Mouse (Mus musculus) limb, embryonic 14.5 days (tissue): ENCODE results near the gene Tpsab1. TPM values are rescaled to one million over a fixed set of nuclear protein-coding genes. Genes with fewer than 3 reads are reported as not detected.

Experiments
- ATAC-seq: fragments of 200-750 bp; cut with Nextera tagmentation; 2 replicates; pipeline ENCODE4 v1.8.0; 2017; ENCODE audit warnings: low read depth, moderate number of reproducible peaks, moderate TSS enrichment; ENCODE audit not compliant: low FRiP score
- DNase-seq: peaks from one replicate; pipeline ENCODE4 v3.0.0-alpha.2; 2015; ENCODE audit warnings: low spot score
- H3K27ac ChIP-seq: fragments of 300-500 bp; sonication (generic); replicated peaks from 2 replicates; pipeline ENCODE4 v1.5.1; 2014; ENCODE audit warnings: low read depth, mild to moderate bottlenecking, low read length, moderate library complexity, mixed read lengths
- H3K27me3 ChIP-seq: fragments of 300-500 bp; sonication (generic); 2 replicates; pipeline ENCODE4 v1.6.1; 2014; ENCODE audit warnings: low read length, mixed read lengths; ENCODE audit not compliant: control insufficient read depth, insufficient read depth
- H3K36me3 ChIP-seq: fragments of 300-500 bp; sonication (generic); 2 replicates; pipeline ENCODE4 v1.6.1; 2014; ENCODE audit warnings: mild to moderate bottlenecking, low read length, moderate library complexity, mixed read lengths; ENCODE audit not compliant: control insufficient read depth, insufficient read depth
- H3K4me1 ChIP-seq: fragments of 300-500 bp; sonication (generic); 2 replicates; pipeline ENCODE4 v1.6.1; 2014; ENCODE audit warnings: antibody characterized with exemption, low read length, mixed read lengths; ENCODE audit not compliant: control insufficient read depth, insufficient read depth
- H3K4me2 ChIP-seq: fragments of 300-500 bp; sonication (generic); replicated peaks from 2 replicates; pipeline ENCODE4 v1.6.1; 2014; ENCODE audit warnings: low read depth, mild to moderate bottlenecking, low read length, moderate library complexity; ENCODE audit not compliant: severe bottlenecking
- H3K4me3 ChIP-seq: fragments of 300-500 bp; sonication (generic); replicated peaks from 2 replicates; pipeline ENCODE4 v1.5.1; 2014; ENCODE audit warnings: low read length
- H3K9ac ChIP-seq: fragments of 300-500 bp; sonication (generic); 2 replicates; pipeline ENCODE4 v1.6.1; 2014; ENCODE audit warnings: mild to moderate bottlenecking, low read depth, low read length, moderate library complexity; ENCODE audit not compliant: severe bottlenecking
- H3K9me3 ChIP-seq: fragments of 300-500 bp; sonication (generic); 2 replicates; pipeline ENCODE4 v1.6.1; 2016; ENCODE audit warnings: low read length; ENCODE audit not compliant: control insufficient read depth
- POLR2A ChIP-seq: fragments of 200-500 bp; IDR thresholded peaks from 2 replicates; pipeline ENCODE4 v1.8.0; 2012; ENCODE audit warnings: inconsistent platforms, mild to moderate bottlenecking, moderate library complexity, borderline replicate concordance; ENCODE audit not compliant: insufficient read depth, insufficient read length; ENCODE audit errors: extremely low read depth
- WGBS: fragments of 180-500 bp; shearing (Covaris S2); extraction: QIAGEN DNeasy Blood & Tissue Kit; methylation state at CpG from one replicate; pipeline ENCODE4 v1.1.7; 2014; 5-methylcytosine and 5-hydroxymethylcytosine counted together
- polyA plus RNA-seq, 2 experiments: library from polyadenylated mRNA; depleted of rRNA in 1 of 2; stranded (reverse) in 1 of 2; unstranded in 1 of 2; fragments of >200 nt; fragmentation: Nextera tagmentation in 1 of 2; extraction: Ambion mirVana in 1 of 2; gene quantifications; 2 replicates each; pipeline versions ENCODE4 v1.2.1 to v1.2.3; 2012 to 2014

The Tpsab1 gene
- polyA plus RNA-seq, 2 experiments, result 2.1 to 2.2 TPM

DNA sequence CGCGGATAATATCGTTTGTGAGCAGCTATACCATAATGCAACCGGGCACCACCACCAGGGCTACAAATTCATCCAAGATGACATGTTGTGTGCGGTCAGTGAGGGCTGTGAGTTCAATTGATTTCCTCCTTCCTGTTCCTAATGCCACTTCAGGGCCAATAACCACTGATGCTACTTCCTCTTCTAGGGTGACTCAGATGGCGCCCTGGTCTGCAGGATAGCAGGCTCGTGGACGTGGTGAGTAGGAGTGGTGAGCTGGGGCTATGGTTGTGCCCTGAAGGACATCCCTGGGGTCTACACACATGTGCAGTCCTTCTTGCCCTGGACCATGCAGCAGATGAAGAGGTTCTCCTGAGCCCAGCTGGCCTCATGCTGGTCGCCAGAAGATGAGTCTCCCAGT, 13.0 kb downstream of the Tpsab1 start:
- H3K4me2 ChIP-seq, result no peak overlapping the region
- H3K4me1 ChIP-seq, result no peaks in the 10 kb centered on the region
- ATAC-seq, result no peak
- no peak overlapping the region for H3K4me3 ChIP-seq
- H3K27me3 ChIP-seq, result peaks cover 4% of the 10 kb centered on the region; the same call in 1 of the 2 replicates
- no peak for DNase-seq
- no peak overlapping the region for H3K9ac ChIP-seq
- no peak overlapping the region for H3K27ac ChIP-seq
- no peak for TF ChIP-seq POLR2A
- 65% methylated on average over 9 of the region's 9 CpGs for WGBS
- no peaks in the 10 kb centered on the region for H3K9me3 ChIP-seq
- H3K36me3 ChIP-seq, result no peaks in the 10 kb centered on the region

DNA sequence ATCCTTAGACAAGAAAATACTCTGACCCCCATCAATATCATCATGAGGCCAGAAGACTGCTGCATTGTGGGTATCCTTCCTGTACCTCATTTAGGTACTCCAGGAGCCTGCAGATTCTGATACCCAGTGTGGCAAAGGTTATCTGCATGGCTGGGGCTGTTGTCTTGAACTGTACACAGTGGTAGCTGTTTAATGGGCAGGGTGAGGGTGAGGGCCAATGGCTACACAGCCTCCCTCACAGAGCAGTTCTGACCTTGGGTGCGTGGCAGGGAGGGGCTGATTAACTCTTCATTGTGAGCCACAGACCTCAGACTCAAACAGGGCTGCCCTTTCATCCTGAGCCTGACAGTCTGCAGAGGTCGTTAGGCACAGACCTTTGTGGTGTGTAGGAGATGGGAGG, 22.4 kb downstream of the Tpsab1 start:
- TF ChIP-seq POLR2A, result no peak
- ATAC-seq (no peak), DNase-seq (no peak)
- no peaks in the 10 kb centered on the region for H3K9me3 ChIP-seq
- H3K36me3 ChIP-seq, result no peaks in the 10 kb centered on the region
- no peak overlapping the region for H3K4me2 ChIP-seq
- 10% methylated on average over 2 of the region's 2 CpGs for WGBS
- H3K9ac ChIP-seq, result no peak overlapping the region
- H3K4me3 ChIP-seq, result no peak overlapping the region
- no peaks in the 10 kb centered on the region for H3K4me1 ChIP-seq
- H3K27me3 ChIP-seq, result no peaks in the 10 kb centered on the region
- no peak overlapping the region for H3K27ac ChIP-seq

DNA sequence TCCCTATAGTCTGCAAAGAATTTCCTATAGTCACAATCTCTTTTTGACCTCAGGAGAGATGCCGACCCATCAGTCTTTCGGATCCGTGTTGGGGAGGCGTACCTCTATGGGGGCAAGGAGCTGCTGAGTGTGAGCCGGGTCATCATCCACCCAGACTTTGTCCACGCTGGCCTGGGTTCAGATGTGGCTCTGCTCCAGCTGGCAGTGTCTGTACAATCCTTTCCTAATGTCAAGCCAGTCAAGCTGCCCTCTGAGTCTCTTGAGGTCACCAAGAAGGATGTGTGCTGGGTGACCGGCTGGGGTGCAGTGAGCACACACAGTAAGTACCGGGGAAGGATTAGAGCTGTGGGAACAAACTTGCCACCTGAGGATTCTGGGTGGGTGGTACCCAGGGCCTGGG, 24.5 kb downstream of the Tpsab1 start:
- no peak overlapping the region for H3K9ac ChIP-seq
- TF ChIP-seq POLR2A, result no peak
- DNase-seq, result no peak
- no peaks in the 10 kb centered on the region for H3K27me3 ChIP-seq
- no peak for ATAC-seq
- H3K9me3 ChIP-seq, result no peaks in the 10 kb centered on the region
- H3K4me3 ChIP-seq, result no peak overlapping the region
- H3K4me2 ChIP-seq, result no peak overlapping the region
- no peaks in the 10 kb centered on the region for H3K36me3 ChIP-seq
- H3K4me1 ChIP-seq, result no peaks in the 10 kb centered on the region
- WGBS, result 93% methylated on average over 8 of the region's 8 CpGs
- H3K27ac ChIP-seq, result no peak overlapping the region

DNA sequence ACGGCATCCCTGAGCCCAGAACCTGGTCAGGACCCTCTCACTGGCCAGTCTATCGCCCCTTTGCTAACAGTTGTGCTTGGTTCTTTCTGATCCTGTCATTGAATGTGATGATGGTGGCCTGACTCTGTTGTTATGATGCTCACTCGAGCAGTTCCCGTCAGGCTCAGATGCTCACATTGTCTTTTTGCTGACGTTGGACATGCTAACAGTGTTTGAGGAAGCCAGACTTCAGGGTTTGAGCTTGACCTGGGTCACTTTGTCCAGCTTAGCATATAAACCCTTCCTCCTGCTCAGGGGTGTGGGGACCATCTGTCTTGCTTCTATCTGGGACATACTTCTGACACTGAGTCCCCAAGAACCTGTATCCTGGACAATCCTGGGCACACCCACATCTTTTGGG, 27.0 kb downstream of the Tpsab1 start, which contains the start of gene Prss29:
TSS of gene Prss29 (plus strand) at position 301 of the 400 bp plus-strand sequence.
- Histone ChIP-seq H3K4me3 (no peak within 1 kb of the TSS), H3K4me1 (no peaks in the 10 kb centered on the region), H3K36me3 (no peaks in the 10 kb centered on the region), H3K4me2 (no peak within 1 kb of the TSS), H3K9me3 (no peaks in the 10 kb centered on the region), H3K27me3 (no peaks in the 10 kb centered on the region), H3K9ac (no peak within 1 kb of the TSS), H3K27ac (no peak within 1 kb of the TSS)
- ATAC-seq, result no peak
- no peak for TF ChIP-seq POLR2A
- DNase-seq, result no peak
- WGBS, result 83% methylated on average over 5 of the region's 5 CpGs

DNA sequence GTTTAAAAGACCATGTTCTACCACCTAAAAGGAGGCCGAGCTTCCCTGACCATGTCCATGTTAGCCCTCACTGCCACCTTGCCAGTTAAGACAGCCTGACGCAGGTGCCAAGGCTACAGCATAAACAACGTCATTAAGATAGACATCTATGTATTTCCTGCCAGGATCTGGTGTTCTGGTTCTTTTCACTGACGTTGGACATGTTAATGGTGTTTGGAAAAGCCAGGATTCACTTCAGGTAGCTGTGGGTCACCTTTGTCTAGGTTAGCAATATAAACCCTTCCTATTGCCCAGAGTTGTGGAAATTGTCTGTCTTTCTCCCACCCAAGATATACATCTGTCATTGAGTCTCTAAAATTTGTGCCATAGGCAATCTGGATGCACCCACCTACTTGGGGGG, 37.0 kb downstream of the Tpsab1 start, which contains the start of gene Prss28:
TSS of gene Prss28 (plus strand) at position 301 of the 400 bp plus-strand sequence.
- no peak within 1 kb of the TSS for H3K9ac ChIP-seq
- H3K27me3 ChIP-seq, result no peaks in the 10 kb centered on the region
- no peak within 1 kb of the TSS for H3K4me2 ChIP-seq
- TF ChIP-seq POLR2A, result no peak
- H3K4me1 ChIP-seq, result no peaks in the 10 kb centered on the region
- DNase-seq (no peak), ATAC-seq (no peak)
- WGBS, result 63% methylated on average over 4 of the region's 4 CpGs
- no peak within 1 kb of the TSS for H3K4me3 ChIP-seq
- no peak within 1 kb of the TSS for H3K27ac ChIP-seq
- H3K36me3 ChIP-seq, result no peaks in the 10 kb centered on the region
- H3K9me3 ChIP-seq, result no peaks in the 10 kb centered on the region

DNA sequence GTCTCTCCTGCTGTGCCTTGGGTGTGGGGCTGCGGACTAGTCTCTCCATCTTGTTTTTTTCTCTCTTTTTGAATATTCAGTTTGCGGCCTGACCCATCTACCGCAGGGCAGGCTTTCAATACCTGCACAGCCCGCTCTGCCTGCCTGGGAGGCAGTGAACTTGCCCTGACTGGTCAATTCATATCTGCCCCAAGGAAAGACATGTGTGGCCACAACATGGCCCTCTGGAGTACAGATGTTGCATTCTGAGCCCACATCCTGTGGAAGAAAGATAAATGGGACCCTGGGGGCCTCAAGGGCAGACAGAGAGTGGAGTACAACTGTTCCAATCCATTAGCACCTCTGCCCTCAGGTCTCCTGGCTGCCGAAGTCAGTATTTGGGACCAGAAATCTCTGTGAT, 47.3 kb downstream of the Tpsab1 start, which contains the start of gene Prss34:
TSS of gene Prss34 (plus strand) at position 301 of the 400 bp plus-strand sequence.
- no peak for TF ChIP-seq POLR2A
- H3K9me3 ChIP-seq, result no peaks in the 10 kb centered on the region
- no peak within 1 kb of the TSS for H3K9ac ChIP-seq
- WGBS, result 60% methylated on average over 5 of the region's 5 CpGs
- no peaks in the 10 kb centered on the region for H3K27me3 ChIP-seq
- no peak for DNase-seq
- H3K4me3 ChIP-seq, result no peak within 1 kb of the TSS
- no peaks in the 10 kb centered on the region for H3K36me3 ChIP-seq
- no peak for ATAC-seq
- no peak within 1 kb of the TSS for H3K27ac ChIP-seq
- H3K4me2 ChIP-seq, result no peak within 1 kb of the TSS
- no peaks in the 10 kb centered on the region for H3K4me1 ChIP-seq
